Mouse (Mus musculus) hematopoietic multipotent progenitor cell, adult 10-12 weeks (in vitro differentiated cells): ENCODE data around the gene Pax5. TPM values are rescaled to one million over a fixed set of nuclear protein-coding genes. Genes with fewer than 3 reads are reported as not detected.

ENCODE experiments used
- polyA plus RNA-seq: library from polyadenylated mRNA; stranded (reverse); fragments of >175 nt; gene quantifications from 2 replicates; pipeline ENCODE4 v1.2.3, GENCODE M21; 2012; ENCODE audit warnings: low replicate concordance

Gene Pax5
- 713 and 896 TPM in 2 replicates for polyA plus RNA-seq

DNA sequence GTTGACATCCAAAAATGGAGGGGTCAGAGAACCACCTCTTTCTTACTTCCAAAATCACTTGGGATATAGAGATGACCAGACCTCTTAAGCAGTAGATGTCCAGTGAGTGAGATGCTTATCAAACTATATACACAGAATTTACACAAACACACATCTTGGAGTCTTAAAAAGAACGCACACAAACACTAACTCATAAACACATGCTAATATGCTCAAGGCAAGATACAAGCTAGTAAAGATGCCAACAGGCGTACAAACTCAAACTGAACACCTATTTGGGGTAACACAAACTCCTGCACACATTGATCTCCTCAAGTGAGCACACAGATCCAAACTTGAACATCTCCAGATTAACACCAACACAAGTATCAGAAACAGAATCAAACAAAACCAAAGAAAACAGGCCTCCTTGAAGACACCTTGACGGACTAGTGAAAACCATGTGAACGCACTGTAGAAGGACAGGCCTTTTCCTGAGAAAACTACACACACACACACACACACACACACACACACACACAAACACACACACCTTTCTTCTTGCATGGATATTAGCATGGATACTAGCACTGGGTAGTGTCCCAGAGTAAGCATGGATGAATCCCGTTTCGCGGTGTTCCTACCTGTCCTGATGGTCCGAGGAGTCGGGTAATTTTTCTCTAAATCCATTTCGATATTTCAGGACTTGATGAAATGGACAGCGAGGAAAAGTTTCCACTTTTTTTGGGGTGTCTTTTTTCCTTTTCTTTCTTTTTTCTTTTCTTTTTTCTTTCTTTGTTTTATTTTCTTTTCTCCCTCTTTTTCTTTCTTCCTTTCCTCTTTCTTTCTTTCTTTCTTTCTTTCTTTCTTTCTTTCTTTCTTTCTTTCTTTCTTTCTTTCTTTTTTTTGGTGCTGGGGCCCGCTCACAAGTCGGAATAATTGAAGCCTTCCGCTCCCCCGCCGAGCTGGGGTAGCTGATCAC is at the start of gene Pax5:
Pax5 (minus strand) TSS at position 748 of the 961 bp plus-strand sequence.

DNA sequence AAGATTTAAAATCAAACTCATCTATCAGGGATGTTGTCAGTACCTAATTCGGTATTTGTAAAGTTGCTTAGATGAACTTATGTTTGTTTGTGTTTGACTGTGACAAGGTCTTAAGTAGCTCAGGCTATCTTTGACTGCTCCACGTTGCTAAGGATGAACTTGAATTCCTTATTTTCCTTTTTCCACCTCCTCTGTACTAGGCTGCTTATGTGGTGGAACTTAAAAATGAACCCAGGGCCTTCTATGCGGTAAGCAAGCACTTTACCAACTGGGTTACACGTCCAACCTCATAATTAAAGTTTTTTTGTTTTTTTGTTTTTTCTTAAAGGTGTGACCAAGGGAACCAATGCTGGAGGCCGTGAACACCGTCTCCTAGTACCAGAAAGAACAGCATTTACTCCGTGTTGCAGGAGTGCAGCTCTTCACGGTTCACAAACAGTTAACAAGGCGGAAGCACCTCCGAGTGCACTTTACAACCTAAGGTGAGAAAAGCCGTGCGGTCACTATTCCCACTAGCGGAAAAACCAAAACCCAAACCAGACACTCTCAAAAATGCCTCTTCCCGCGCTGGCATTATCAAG is 45.4 kb upstream of the Pax5 start, which contains the start of gene Zcchc7:
Zcchc7 (plus strand) TSS at position 325 of the 581 bp plus-strand sequence.

Other genes starting within 250 kb of the Pax5 start
- gene Zcchc7, start 45.4 kb upstream of the Pax5 start, polyA plus RNA-seq, result 23.3 and 89.5 TPM in 2 replicates